Mouse (Mus musculus) intestine, embryonic 14.5 days (tissue): Measurements from ENCODE around the gene Ddr1. TPM values are rescaled to one million over a fixed set of nuclear protein-coding genes. Genes with fewer than 3 reads are reported as not detected.

Experiments
- ATAC-seq: fragments of 200-750 bp; cut with Nextera tagmentation; replicated peaks from 2 replicates; pipeline ENCODE4 v1.8.0; 2017; ENCODE audit warnings: low read depth, moderate number of reproducible peaks, moderate TSS enrichment, moderate library complexity; ENCODE audit not compliant: low FRiP score, low TSS enrichment
- DNase-seq: peaks from one replicate; pipeline ENCODE4 v3.0.0-alpha.2; 2018; ENCODE audit warnings: low spot score
- H3K27ac ChIP-seq: fragments of 300-500 bp; sonication (generic); 2 replicates; pipeline ENCODE4 v1.5.1; 2014; ENCODE audit warnings: low read depth, mild to moderate bottlenecking, control low read depth
- H3K27me3 ChIP-seq: fragments of 300-500 bp; sonication (generic); replicated peaks from 2 replicates; pipeline ENCODE4 v1.6.1; 2014; ENCODE audit warnings: low read length, control low read depth; ENCODE audit not compliant: control insufficient read depth, insufficient read depth
- H3K36me3 ChIP-seq: fragments of 300-500 bp; sonication (generic); 2 replicates; pipeline ENCODE4 v1.6.1; 2014; ENCODE audit warnings: low read length, control low read depth; ENCODE audit not compliant: control insufficient read depth, insufficient read depth
- H3K4me1 ChIP-seq: fragments of 300-500 bp; sonication (generic); replicated peaks from 2 replicates; pipeline ENCODE4 v1.6.1; 2014; ENCODE audit warnings: low read length, control low read depth, mixed read lengths; ENCODE audit not compliant: control insufficient read depth, insufficient read depth
- H3K4me2 ChIP-seq: fragments of 300-500 bp; sonication (generic); 2 replicates; pipeline ENCODE4 v1.6.1; 2014; ENCODE audit warnings: low read length
- H3K4me3 ChIP-seq: fragments of 300-500 bp; sonication (generic); 2 replicates; pipeline ENCODE4 v1.5.1; 2014; ENCODE audit warnings: low read depth, low read length, control low read depth, mixed read lengths
- H3K9ac ChIP-seq: fragments of 300-500 bp; sonication (generic); 2 replicates; pipeline ENCODE4 v1.6.1; 2014; ENCODE audit warnings: mild to moderate bottlenecking, low read length
- H3K9me3 ChIP-seq: fragments of 300-500 bp; sonication (generic); 2 replicates; pipeline ENCODE4 v1.6.1; 2016; ENCODE audit warnings: low read length, control low read depth; ENCODE audit not compliant: control insufficient read depth
- WGBS: fragments of 180-500 bp; shearing (Covaris S2); extraction: QIAGEN DNeasy Blood & Tissue Kit; methylation state at CpG from one replicate; pipeline ENCODE4 v1.1.7; 2014; 5-methylcytosine and 5-hydroxymethylcytosine counted together
- polyA plus RNA-seq: library from polyadenylated mRNA; unstranded; fragments of >200 nt; fragmentation: Nextera tagmentation; extraction: Ambion mirVana; gene quantifications from 2 replicates; pipeline ENCODE4 v1.2.1, GENCODE M21; 2014

Gene Ddr1
- polyA plus RNA-seq, 1 experiment from 2014 or later, result 45.1 TPM

DNA sequence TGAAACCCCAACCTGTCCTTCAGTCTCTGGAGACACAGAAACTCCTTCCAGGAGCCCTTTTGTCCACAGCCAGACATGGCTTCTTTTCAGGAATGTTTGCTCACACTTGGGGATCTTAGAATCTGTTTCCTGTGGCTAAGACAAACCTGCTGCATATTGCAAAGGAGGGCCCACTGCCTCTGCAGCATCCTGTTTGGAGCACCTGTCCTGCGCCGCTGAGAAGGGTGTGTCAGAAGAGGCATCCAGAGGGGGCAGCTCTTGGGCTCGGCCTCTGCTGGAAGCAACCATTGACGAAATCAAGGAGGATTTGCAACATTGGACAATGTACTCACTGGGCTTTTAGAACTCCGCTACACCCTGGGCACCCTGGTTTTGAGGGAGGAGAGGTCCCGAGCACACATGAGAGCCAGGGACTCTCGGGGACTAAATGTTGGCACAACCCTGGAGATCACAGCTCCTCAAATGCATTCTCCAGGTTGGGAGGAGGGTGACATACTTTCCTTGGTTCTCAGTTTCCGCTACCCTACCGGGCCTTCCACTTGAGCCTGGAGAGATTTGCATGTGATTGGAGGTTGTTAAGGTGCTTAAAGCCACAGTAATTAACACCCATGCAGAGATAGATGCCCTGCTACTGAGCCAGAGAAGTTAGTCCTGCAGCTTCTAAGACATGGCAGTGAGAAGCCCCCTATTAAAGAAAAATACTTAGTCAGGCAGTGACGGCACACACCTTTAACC, 23.2 kb upstream of the Ddr1 start:
- Histone ChIP-seq H3K9ac (no peak overlapping the region), H3K4me3 (no peak overlapping the region), H3K4me1 (peaks cover 2% of the 10 kb centered on the region), H3K27me3 (no peaks in the 10 kb centered on the region), H3K27ac (no peak overlapping the region), H3K9me3 (no peaks in the 10 kb centered on the region), H3K4me2 (no peak overlapping the region), H3K36me3 (no peaks in the 10 kb centered on the region)
- DNase-seq (no peak), ATAC-seq (no peak)
- WGBS, result 48% methylated on average over 10 of the region's 10 CpGs

DNA sequence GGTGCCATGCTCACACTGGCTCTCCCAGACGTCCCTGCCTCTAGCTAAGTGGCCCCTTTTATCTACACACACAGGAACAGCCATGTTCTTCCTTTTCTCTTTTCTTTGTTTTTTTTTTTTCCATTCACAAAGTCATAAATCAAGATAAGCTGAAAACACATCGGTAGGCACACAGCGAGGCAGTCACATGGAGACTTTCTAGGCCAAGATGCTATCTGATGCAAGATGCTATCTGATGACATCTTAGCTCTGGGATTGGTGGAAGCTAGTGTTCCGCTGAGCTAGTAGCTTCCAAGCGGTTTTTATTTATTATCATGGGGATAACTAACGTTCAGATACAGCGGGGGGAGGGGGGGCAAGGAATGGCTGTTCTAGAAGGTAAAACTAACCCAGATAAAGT, 22.6 kb upstream of the Ddr1 start:
- WGBS, result 27% methylated on average over 7 of the region's 7 CpGs
- DNase-seq, result no peak
- Histone ChIP-seq H3K36me3 (no peaks in the 10 kb centered on the region), H3K4me1 (peaks cover 2% of the 10 kb centered on the region), H3K4me3 (no peak overlapping the region), H3K4me2 (no peak overlapping the region), H3K9ac (no peak overlapping the region), H3K27ac (no peak overlapping the region), H3K27me3 (no peaks in the 10 kb centered on the region), H3K9me3 (no peaks in the 10 kb centered on the region)
- no peak for ATAC-seq

DNA sequence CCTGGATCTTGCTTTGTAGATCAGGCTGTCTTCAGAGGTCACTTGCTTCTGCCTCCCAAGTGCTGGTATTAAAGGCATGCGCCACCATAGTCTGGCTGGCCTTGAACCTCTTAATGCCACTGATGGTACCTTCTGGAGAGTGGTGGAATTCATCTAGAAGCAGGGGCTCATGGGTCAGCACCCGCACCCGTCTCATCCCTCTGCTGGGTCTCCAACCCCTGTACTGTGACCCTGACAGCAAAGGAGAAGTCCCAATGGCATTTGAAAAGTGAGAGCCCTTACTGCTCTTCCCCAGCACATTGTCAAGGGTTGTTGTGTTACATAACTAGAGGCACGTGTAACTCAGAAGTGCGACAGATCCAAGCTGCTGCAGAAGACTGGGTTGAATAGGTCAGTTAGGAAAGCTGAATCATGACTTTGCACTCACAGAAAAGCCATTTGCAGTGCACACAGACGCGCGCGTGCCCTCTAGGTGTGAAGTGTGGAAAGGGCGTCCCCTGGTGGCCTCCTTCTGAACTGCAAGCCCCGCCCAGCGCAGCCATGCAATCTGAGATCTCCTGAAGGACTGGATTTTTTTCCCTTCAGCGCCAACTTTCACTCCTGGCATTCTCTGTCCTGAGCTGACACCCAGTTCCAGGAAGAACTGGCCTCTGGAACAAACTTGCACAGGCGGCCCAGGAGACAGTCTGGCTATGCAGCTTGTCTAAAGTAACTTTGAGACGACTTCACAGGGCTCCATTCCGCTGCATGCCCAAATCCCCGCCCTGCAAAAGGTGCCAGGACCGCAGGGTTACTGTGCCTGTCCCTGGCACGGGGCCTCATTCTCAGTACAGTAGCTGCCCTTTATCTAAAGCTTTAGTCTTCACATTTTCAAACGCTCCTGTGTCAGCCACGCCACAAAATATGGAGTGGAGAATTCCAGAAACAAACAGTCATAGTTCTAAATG, 21.1 kb upstream of the Ddr1 start:
- Histone ChIP-seq H3K36me3 (no peaks in the 10 kb centered on the region), H3K4me1 (peaks cover 9% of the 10 kb centered on the region; the same call in 1 of the 2 replicates), H3K27ac (no peak overlapping the region), H3K4me2 (no peak overlapping the region; the same call in 1 of the 2 replicates), H3K9me3 (no peaks in the 10 kb centered on the region), H3K4me3 (no peak overlapping the region), H3K27me3 (no peaks in the 10 kb centered on the region), H3K9ac (no peak overlapping the region)
- peak; percentile 62; the same call in 1 of the 2 replicates for ATAC-seq
- DNase-seq, result peak; percentile 99
- WGBS, result 29% methylated on average over 21 of the region's 21 CpGs

DNA sequence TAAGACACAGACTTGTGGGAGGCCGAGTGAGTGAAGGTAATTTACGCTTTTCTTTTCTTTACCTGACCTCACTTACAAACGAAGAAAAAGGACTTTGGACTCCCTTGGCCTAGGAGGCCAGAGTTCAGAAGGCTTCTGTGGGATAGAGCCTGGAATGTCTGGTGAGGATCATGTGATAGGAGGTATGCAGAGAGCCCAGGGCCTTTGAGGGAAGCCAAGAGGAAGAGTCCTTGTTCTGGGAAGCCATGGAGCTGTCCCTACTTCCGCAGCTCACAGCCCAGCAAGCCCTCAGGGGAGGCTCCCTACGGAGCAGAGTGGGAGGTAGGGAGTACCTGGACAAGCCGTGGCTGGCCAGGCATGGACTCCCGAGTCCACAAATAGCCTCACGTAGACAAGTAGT, 17.3 kb upstream of the Ddr1 start:
- ATAC-seq (no peak), DNase-seq (no peak)
- no peak overlapping the region for H3K9ac ChIP-seq
- no peaks in the 10 kb centered on the region for H3K27me3 ChIP-seq
- 48% methylated on average over 8 of the region's 8 CpGs for WGBS
- no peaks in the 10 kb centered on the region for H3K36me3 ChIP-seq
- no peak overlapping the region for H3K4me2 ChIP-seq
- no peak overlapping the region; the same call in 1 of the 2 replicates for H3K27ac ChIP-seq
- peaks cover 13% of the 10 kb centered on the region; the same call in 1 of the 2 replicates for H3K4me1 ChIP-seq
- no peaks in the 10 kb centered on the region; the same call in 1 of the 2 replicates for H3K9me3 ChIP-seq
- H3K4me3 ChIP-seq, result no peak overlapping the region

DNA sequence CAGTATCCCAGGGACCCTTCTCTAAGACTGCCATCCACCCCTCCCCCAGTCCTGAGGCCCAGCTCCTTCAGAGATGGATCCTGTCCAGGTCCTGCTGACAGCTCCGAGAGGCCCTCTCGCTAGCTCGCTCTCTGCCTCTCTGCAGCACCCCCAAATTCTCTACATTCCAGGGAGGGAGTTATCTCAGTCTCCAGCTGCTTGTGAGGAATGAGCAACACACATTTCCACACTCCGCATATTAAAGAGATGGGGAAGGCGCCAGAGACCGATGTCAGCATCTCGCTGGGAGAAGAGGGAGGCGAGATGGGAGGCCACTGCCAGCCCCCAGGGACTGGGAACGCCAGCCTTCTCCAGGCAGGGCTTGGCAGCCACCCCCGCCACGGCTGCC, 15.9 kb upstream of the Ddr1 start:
- H3K9ac ChIP-seq, result no peak overlapping the region; the same call in 1 of the 2 replicates
- no peaks in the 10 kb centered on the region for H3K27me3 ChIP-seq
- H3K4me3 ChIP-seq, result no peak overlapping the region
- H3K4me1 ChIP-seq, result peaks cover 11% of the 10 kb centered on the region; the same call in 1 of the 2 replicates
- ATAC-seq (peak; percentile 45), DNase-seq (no peak)
- 5% methylated on average over 11 of the region's 11 CpGs for WGBS
- no peaks in the 10 kb centered on the region for H3K36me3 ChIP-seq
- peak overlapping the region; percentile 29; the same call in 1 of the 2 replicates for H3K4me2 ChIP-seq
- peak overlapping the region; percentile 67 for H3K27ac ChIP-seq
- no peaks in the 10 kb centered on the region; the same call in 1 of the 2 replicates for H3K9me3 ChIP-seq

DNA sequence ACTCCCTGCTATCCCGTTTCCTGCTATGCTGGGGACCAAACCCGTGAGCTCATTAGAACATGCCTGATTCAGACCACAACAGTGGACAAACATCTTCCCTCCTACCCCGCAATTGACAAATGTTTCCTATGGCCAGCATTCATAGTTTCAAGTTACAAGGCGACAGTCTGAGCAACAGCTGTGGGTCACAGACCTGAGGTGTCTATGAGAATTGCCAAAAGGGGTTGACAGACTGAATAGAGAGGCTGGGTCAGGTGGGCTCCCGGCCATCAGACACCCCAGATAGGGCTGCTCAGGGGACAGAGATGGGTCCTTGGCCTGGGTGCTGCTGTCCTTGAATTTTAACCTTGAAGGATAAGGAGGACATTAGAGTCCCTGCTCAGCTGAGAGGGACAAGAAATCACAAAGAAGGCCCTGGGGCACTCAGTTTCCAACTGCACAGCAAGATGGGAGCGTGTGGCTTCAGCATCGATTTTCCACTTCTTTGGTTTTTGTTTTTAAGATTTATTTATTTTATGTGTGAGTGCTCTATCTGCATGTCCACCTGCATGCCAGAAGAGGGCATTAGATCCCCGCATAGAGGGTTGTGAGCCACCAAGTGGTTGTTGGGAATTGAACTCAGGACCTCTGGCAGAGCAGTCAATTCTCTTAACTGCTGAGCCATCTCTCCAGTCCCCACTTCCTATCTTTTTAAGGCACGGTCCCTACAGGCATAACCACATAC, 15.4 kb upstream of the Ddr1 start:
- H3K4me2 ChIP-seq, result peak overlapping the region; percentile 29; the same call in 1 of the 2 replicates

DNA sequence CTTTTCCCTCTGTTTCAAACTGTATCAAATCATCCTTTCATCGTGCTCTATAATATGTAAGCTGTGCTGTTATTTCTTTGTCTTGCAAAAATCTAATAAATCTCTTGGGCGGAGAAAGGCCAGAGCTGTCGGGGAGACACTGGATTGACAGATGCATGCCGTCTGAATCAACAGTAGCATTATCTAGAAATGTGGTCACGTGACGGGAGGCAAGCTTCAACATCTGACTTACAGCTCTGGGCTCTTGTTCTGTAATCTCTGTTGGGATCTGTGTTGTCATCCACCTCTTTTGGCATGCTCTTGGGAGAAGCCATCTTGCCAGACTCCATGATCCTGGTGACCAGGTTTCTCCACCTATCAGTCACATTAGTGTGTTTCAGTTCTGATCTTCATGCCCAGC, 12.7 kb upstream of the Ddr1 start:
- Histone ChIP-seq H3K36me3 (no peaks in the 10 kb centered on the region), H3K4me3 (no peak overlapping the region), H3K27ac (no peak overlapping the region), H3K4me2 (no peak overlapping the region), H3K9ac (no peak overlapping the region), H3K27me3 (no peaks in the 10 kb centered on the region), H3K9me3 (no peaks in the 10 kb centered on the region; the same call in 1 of the 2 replicates), H3K4me1 (peaks cover 11% of the 10 kb centered on the region; the same call in 1 of the 2 replicates)
- DNase-seq (no peak), ATAC-seq (no peak)
- 88% methylated on average over 6 of the region's 6 CpGs for WGBS

More for the DNA sequence above, 15.4 kb upstream of the Ddr1 start:
- Histone ChIP-seq H3K36me3 (no peaks in the 10 kb centered on the region), H3K9ac (no peak overlapping the region), H3K27ac (peak overlapping the region; percentile 67; the same call in 1 of the 2 replicates), H3K9me3 (no peaks in the 10 kb centered on the region; the same call in 1 of the 2 replicates), H3K4me3 (no peak overlapping the region), H3K27me3 (no peaks in the 10 kb centered on the region), H3K4me1 (peaks cover 11% of the 10 kb centered on the region; the same call in 1 of the 2 replicates)
- ATAC-seq (no peak), DNase-seq (no peak)
- WGBS, result 48% methylated on average over 9 of the region's 9 CpGs

DNA sequence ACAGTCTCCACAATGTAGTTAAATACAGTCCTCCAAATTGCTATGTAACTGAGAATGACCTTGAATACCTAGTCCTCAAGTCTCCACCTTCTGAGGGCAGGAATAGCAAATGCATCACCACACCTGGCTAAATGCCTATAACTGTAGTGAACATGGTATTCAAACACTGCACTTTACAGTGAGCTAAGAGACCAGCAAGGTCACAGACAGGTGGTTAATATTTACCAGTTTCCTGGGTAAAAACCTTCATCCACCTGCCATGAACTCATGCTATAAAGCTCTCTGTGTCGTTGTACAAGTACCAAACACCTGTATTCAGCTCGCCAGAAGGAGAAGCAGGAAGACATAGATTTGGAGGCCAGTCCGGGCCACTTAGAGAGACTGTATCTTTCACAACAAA, 11.7 kb upstream of the Ddr1 start:
- Histone ChIP-seq H3K9ac (no peak overlapping the region), H3K9me3 (no peaks in the 10 kb centered on the region; the same call in 1 of the 2 replicates), H3K4me1 (peaks cover 11% of the 10 kb centered on the region; the same call in 1 of the 2 replicates), H3K4me2 (no peak overlapping the region), H3K27ac (no peak overlapping the region), H3K36me3 (no peaks in the 10 kb centered on the region), H3K4me3 (no peak overlapping the region), H3K27me3 (no peaks in the 10 kb centered on the region)
- 88% methylated on average over 3 of the region's 3 CpGs for WGBS
- DNase-seq (no peak), ATAC-seq (no peak)
